Mouse (Mus musculus) adipocyte (in vitro differentiated cells): ENCODE measurements at regions not wholly inside any gene's neighbourhood (a gene's known extent, or its start where the extent isn't known, plus 50 kb on each side); places are given as distances from the start of the nearest gene placed in this dataset.
"Not testable (repeated sequence)": the region's sequence is repeated elsewhere in the genome, so short reads cannot be mapped to it uniquely, and the experiment has no call there.

Source experiments
- DNase-seq: peaks from one replicate; pipeline ENCODE4 v3.0.0-alpha.2; 2016; ENCODE audit warnings: low spot score

DNA sequence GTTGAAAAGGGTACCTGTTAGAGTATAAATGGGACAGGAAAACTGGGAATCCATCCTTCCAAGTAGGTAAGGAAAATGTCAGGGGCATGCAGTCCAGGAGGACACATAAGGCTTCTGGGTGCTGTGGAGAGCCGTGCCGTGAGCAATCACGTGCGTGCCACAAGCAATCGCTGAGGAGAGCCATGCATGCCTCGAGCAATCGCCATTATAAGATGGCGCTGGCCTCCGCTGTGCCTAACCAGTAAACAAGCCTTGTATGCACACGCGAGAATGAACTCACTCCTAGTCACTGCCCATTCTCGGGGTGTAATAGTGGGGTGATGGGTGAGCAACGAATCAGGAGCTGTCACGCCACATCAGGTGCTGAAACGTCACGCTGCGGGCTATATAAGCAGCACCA is 210.0 kb downstream of the Rchy1 start:
- DNase-seq, result not testable (repeated sequence)

DNA sequence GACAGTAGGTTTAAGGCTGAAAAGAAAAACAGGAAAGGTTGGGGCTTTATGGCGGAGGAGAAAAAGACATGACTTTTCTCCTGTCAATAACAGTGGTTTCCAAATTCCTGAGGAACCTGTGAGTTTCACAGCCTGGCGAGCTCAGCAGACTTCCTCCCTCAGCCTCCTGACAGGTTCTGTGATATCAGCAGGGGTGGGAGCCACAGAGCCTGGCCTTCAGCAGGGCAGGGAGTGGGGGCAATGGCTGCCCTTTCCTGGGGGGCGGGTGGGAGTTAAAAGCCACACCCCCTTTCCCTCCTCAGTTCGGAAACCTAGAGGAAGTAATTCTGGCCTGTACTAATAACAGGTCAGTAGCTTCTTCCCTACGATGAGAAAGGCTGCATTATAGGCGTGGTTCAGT is 211.7 kb downstream of the Rchy1 start:
- no peak for DNase-seq

DNA sequence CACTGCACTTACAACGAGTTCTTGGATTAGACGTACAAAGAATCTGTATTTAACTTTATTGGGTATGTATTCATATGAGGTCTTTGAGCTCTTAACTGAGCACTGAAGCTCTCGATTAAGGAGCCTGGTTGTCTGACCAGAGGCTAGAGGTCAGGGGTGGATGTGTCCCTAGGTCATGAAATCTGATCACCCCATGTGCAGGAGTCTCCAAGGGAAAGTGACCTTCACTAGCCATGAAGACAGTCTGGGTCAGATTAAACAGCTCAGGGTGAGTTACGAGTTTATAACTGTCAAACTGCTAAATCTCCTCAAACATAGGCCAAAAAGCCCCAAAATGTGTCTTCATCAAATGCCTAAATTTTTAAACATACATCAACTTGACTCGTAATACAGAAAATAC is 216.8 kb downstream of the Rchy1 start:
- no peak for DNase-seq

DNA sequence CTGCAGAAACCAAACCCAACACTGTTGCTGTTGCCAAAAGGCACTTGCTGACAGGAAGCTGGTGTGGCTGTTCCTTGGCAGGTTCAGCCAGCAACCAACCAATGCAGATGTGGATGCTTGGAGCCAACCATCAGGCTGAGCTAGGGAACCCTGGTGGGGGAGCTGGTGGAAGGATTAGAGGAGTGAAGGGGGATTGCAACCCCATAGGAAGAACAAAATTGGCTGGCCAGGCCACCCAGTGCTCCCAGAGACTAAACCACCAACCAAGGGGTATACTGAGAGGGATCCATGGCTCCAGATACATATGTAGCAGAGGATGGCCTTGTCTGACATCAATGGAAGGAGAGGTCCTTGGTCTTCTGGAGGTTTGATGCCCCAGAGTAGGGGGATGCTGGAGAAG is 218.5 kb downstream of the Rchy1 start:
- no peak for DNase-seq

DNA sequence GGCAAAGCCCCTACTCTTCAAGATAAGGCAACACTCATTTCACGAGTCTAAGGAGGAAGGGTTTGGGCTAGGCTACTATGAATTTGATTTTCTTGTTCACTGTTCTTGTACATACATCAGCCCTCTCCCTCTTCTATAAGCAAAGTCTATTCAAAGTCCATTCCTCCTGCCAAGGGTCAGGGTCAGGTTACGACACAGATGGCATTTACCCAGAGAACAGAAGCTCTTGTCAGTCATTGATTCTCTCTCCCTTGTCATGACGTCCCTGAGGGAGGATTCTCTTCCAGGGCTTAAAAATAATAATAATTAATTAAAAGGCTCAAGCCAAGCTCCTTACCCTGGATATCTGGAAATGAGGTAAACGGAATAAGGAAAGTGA is 222.7 kb downstream of the Rchy1 start:
- peak; percentile 57 for DNase-seq

DNA sequence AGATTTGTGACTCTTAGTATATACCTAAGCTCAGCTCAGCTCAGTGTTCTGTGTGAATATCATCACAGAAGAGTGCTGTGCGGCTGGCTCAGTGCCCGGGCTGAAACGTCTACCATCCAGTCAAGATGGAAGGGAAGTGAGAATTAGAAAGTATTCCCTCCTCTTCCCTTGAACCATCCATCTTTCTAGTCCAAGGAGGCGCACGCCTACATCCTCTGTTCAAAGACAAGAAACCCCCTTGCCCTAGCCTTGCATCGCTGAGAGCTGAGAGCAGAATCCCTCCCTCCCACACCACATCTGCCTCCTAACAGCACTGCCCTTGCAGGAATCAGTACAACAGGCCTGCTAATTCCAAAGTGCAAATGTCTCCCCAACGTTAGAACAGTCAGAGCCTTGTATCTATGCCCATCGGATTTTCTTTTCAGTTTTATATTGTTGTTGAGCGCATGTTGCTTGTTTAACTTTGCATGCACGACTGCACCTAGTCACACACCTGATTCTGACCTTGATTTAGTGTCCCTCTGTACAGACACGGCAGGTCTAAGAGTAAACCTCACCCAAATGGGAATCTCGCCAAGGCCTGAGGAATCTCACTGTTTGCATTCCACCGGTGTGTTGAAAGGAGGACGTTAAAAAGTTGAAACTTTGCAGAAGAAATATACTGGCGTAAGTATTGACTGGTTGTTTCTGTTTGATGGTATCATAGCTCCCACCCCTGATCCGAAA is 222.2 kb downstream of the Parm1 start:
- no peak for DNase-seq

DNA sequence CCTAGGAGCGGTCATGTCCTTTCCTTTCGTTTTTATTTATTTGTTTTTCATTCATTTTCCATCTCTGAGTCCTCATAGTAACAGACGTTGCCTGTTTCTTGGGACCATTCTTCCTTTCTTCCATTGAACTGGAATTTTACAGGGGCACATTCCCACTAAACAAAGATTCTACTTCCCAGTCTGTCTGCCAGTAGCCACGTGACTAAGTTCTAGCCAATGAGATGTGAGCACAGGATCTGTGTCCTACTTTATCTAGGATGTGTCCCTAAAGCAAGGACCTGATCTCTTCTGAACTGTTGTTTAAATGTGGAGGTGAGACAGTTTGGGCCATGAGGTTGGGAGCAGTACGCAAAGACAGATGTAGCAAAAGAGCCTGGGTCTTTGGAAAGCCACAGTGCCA is 214.6 kb downstream of the Parm1 start:
- DNase-seq, result no peak

DNA sequence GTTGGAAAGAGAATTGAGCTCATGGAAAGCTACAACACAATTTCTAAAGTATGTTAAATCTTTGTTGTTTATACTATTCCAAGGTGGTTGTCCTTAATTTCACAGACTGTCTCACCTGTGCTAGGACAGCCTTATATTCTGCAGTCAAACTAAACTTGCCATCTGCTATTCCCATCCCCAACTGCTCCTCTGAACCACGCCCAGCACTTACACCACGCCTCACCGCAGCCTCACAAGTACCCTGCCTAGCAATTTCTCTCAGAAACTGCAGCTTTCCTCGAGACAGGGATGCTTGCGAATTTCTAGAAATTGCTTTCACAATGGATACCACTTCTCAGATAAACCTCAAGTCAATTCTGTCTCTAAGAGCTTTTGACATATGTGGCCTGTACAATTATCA is 213.7 kb downstream of the Parm1 start:
- DNase-seq, result no peak

DNA sequence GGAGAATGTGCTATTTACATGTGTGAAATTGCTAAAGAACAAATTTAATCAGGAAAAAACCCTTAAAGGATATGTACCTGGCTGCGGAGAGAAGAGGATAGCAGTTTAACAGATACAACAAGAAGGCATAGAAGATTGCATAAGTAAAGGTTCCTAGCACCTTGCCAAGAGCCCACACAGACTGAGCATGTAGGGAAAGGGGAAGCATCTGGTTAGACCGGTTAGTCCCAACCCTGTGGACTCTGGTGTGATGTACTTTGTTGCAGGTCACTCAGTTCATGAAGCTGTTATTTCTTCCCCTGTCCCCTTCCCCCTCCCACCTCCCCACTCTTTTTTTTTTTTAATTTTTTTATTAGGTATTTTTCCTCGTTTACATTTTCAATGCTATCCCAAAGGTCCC is 212.5 kb downstream of the Parm1 start:
- no peak for DNase-seq

DNA sequence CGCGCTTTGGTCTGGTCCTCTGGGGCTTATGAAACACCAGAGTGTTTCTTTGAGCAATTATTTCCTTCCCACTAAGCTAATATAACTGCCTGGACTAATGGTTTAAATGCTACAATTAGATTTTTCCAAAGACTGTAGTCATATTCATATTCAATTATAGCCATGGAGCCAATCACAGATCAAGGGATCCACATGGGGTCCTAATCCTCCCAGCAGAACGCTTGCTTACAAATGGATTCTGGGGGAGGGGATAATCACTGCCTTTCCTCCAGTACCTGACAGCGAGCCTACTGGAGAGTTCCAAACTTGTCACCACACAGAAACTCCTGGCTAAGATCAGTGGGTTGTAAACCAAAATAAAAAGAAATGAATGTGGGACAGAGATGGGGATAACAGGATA is 212.0 kb downstream of the Parm1 start:
- no peak for DNase-seq

DNA sequence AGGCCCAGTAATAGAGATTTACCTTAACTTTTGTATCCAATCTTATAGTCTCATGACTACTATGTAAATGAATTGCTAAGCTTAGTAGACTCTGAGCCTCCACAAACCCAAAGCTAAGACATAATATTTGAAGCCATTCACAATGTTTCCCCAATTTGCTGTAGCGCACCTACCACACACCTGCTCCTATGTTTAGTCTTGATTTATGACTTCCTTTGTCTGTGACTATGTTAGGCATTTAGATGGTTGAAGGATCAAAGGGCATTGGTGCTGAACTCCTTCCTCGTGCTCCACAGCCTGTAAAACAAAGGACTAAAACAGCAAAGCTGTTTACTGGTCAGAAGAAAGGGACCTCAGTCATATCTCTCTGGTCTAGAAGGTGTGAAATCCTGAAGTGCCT is 210.0 kb downstream of the Parm1 start:
- DNase-seq, result no peak

DNA sequence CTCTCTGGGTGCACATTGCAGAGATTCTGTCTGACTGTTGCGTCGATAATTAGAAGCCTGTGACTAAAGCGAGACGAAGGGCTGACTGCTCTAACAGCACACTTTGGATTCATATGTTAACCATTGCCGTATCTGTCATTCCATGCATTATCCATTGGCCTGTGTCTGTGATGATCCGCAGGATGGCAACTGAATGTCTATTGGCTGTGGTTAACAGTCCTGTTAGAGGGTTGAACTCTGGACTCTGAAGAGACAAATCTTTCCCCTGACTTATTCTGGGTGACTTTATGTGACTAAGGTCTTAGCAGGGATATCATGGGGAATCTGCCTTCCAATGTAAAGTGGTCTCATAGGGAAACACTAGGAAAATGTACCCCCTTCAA is 208.7 kb downstream of the Parm1 start:
- no peak for DNase-seq

DNA sequence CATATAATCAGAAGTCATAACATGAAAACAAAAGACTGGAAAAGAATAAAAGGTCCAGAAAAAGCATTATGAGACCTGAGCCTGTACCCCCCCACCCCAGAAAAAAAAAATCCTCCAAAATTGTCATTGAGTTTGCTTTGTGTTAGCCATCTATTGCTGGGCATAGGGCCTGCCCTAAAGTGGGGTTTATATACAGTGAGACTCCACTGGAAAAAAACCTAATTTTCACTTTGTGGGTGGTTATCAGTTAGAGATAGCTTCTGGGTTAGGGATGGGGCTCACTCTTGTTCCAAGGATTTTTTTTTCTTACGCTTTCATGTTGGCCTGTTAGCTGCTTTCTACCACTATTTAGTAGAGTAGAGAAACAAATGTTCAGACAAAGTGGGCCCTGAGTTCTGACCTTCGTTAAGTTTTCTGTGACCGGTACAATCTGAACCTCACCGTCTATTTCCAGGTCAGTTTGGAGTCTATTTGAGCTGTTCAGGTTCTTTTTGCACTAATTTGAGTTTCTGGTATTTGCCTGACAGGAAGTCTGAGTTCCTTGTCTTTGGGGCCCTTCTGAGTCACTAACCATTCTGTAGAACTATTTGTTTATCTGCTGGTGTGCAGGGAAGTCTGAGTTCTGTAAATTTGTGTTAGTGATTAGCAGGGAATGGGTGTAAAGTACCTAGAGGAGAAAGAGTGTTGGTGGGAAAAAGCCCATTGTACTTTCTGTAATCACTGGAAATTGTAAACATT is 208.1 kb downstream of the Parm1 start:
- no peak for DNase-seq

DNA sequence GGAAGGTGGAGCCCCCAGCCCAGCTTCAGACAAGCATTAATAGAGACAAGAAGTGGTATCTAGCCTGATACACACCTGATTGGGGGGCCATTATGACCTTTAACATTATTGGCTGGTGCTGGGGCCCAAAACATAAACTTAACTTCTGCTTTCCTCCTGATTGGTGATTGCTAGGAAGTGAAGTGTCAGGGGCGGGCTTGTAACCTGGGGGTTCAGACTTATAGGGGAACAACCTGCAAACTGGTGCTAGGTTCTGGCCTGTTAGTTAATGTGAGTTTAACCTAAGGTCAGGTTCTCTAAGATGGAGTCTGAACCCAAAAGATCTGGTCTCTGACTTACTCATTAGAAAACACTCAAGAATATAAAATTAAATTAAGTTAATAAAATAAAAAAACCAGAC is 207.5 kb downstream of the Parm1 start:
- no peak for DNase-seq

DNA sequence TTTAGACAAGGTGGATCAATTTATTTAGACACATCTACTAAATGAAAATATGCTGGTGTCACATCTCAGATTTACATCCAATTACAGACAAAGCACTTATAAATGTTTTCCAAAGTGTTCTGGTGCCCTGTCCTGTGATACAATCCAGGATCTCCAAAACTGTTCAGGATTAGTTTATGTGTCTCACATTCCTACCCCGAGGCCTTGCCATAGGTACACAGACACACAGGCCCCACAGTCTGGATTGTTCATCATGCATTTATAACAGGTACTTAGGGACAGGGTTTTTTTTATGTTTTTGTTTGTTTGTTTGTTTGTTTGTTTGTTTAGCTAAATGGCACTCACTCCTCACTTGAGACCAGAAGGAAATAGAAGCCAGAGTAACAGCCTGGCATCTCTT is 206.0 kb downstream of the Parm1 start:
- DNase-seq, result no peak

DNA sequence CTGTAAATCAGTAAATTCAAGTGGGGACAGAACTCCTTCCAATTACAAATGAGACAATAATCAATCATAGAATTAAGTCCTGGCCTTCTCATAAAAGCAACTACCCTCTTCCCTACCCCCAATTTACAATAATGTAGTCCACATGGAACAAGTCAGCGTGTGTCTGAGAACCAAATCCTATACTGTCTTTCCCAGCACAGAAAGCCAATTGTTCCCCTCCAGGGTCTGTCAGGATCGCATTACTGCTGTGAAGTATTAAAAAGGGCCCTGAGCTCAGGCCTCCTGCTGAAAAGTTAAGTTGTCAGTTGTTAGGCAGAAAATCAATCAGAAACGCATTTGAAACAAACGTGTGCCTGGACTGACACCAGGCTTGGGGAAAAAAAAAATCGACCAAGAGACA is 205.6 kb downstream of the Parm1 start:
- no peak for DNase-seq

DNA sequence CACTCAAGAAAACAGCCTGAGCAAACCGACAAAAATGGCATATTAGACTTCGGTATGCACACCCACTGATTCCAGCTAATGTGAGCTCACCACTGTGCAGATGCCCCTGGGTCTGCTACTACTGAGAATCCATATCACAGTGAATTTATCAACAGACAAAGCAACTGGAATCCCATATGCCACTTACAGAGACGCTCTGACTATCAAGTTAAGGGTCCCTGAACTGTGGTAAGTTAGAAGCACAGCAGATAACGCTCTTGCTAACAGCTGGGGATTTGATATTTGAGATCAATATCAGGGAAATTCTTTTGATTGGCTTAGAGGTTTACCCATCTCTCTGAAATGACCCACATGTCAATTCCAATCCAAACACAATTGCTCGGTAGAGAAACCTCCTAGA is 205.0 kb downstream of the Parm1 start:
- no peak for DNase-seq

DNA sequence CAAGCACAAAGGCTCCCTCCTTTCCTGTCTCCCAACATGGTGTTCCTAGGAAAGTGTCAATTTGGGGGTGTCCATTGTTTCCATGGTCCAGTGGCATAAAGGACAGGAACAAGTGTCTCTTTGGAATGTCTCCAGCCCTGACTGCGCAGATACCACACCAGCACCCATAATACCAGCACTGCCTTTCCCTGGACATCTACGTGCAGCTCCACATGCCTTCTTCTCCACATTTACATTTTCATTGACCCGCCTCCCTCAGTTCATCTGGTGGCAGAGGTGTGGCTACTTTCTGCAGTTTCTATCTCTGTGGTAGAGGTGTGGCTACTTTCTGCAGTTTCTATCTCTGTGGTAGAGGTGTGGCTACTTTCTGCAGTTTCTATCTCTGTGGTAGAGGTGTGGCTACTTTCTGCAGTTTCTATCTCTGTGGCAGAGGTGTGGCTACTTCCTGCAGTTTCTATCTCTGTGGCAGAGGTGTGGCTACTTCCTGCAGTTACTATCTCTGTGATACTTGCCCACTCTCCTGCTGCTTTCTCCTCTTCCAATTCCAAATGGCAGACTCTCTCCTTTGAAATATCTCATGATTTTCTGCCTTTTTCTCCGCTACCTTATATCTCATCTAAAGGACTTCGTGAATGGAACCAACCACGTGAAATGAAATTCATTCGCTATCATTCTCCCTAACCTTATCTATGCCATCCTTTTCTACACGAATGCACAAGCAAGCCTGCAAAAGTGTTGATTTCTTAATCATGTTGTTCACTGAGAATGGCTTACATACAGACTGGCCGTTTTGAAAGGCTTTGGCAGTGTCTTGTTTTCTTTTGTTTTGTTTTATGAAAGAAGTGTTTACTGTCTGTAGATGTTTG is 204.0 kb downstream of the Parm1 start:
- no peak for DNase-seq

DNA sequence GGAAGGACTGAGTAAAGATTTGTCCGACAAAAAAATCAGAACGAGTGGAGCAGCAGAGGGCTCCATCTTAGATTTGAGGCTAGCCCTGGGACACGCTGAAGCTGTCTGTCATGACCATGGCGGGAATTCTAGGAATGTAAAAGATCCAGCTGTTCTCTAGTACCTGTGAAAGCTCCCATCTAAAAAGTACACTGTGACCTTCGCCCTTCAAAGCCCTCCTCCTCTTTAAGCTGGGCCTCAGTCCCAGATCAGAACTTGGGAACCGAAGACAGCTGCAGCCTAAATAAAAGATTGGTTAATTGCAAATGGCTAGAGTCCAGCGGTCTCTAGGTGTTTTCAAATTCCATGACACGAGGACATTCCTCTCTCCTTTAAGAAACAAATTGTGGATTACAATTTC is 195.6 kb downstream of the Parm1 start:
- DNase-seq, result no peak

DNA sequence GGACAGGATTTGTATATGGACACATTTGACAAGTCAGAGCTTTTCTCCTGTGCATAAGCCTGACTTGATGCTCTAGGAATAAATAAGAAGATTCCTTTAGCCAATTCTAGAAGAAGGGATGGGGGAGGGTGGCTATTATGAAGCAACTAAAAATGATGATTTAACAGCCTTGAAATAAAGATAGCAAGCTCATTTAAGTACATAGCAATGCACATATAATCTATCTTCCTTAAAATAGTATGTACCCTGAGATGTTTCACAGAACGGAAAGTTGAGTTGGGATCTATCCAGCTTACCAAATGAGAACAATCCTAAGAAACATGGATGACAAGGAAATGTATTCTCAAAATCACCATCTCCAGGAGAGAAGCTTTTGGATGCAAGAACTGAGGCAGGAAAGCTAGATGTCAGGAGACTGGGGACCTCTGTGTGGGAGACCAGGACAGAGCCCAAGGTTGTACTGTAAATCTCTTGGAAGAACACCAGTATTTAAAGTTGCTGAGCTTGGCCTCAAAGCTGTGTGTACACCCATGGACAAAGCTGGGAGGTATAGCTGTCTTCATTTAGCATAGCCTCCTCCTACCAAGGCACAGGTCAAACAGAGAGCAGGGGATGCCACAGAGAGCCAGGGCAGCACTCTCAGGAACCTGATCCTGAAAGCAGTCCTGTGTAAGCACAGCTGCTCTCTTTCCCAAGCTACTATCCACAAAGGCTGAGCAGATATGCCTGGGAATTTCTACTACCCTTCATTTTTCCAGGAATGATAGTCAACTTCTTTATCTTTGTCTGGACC is 192.3 kb downstream of the Parm1 start:
- no peak for DNase-seq

DNA sequence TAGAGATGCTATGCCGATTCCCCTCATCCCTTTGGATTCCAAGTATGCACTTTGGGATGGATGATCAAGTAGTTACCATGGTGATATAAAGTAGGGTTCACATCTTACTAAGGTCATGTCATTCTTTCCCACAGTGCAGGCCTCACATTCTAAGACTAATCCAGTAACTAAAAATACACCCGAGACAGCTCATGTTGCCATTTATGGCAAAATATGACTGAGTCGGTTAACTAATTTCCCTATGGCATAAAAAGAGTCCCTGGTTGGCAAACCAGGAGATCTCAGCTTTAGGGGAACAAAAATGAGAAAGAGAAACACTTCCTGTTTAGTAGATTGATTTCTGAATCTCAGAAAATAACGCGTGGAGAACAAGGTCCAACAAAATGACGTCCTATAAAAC is 190.7 kb downstream of the Parm1 start:
- DNase-seq, result no peak

DNA sequence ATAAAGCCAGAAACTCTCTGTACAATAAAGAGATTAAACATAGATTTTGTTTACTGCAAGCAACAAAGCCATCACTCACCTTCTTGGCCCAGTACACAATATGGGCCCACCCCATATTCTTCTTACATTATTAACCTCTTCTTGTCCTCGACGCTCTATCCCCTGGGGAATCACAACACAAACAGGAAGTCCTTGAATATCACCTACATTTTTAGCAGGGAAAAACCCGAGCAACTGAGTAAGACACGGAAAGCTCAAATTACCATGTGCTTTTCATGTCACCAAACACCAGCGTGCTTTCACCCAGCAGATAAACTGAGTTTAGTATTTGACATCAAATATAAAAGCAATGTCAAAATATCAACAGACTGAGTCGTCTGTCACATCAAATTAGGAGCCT is 179.7 kb downstream of the Parm1 start:
- no peak for DNase-seq
